Mouse (Mus musculus) cerebellum, adult 2 months (tissue): ENCODE results near the gene Trpc5.

ENCODE experiments used
- CTCF ChIP-seq: fragments of 200-500 bp; IDR thresholded peaks from 2 replicates; pipeline ENCODE4 v1.5.1; 2011; ENCODE audit warnings: low read depth, mild to moderate bottlenecking, control low read depth, low read length, moderate library complexity, borderline replicate concordance; ENCODE audit not compliant: insufficient read depth
- POLR2A ChIP-seq: fragments of 200-500 bp; IDR thresholded peaks from 2 replicates; pipeline ENCODE4 v1.6.1; 2011; ENCODE audit warnings: low read length, control low read depth, borderline replicate concordance; ENCODE audit not compliant: insufficient read depth

DNA sequence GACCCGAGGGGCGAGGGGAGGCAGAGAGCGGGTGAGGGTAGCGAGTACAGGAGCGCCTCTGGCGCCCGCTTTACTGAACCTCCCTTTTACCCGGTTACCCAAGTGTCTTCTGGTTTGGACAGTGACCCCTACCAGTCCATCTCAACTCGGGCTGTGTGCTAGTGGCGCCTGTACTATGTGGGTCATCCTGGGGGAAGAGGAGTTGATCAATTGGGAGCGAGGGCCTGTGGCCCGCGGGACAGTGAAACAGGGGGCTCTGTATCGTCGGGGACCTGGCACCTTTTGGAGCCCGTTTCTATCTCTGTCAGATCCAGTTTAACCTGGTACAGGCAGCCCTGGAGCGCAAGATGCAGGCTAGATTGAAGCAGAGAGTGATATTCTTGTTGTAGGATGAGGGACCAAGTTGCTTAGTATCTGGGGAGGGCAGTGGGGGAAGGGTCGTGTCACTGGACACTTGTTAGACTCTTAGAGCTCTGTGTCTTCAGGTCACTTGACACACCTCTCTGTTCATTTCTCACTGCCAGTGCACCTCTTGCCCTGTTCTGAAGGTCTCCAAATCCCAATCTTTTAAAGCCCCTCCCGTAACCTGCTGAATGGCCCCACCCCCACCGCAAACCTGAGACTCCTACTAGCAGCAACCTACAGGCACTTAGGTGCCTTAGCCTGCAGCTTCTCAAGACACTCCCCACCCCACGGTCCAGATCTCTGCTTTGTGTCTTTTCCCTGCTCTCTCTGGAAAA lies 1.3 kb upstream of the Trpc5 start:
- TF ChIP-seq CTCF (no peak), POLR2A (no peak)
